Mouse (Mus musculus): ENCODE measurements around the gene Ly6g6e. TPM values are rescaled to one million over a fixed set of nuclear protein-coding genes. Genes with fewer than 3 reads are reported as not detected.
A peak's percentile ranks its signal among the peaks of the same experiment; 100 is the strongest.

The Ly6g6e gene
- polyA plus RNA-seq, 1 experiment from 2014 or later, result 1.3 TPM

GRCm38 (mm10) chr17:35063466-35063865, 13.2 kb upstream of the Ly6g6e start:
- Histone ChIP-seq H3K27me3 (ENCODE audit: insufficient read depth, low read length) (no peaks in the 10 kb centered on the region), H3K4me1 (replicated peaks; ENCODE audit: insufficient read depth, low read length) (peaks cover 18% of the 10 kb centered on the region), H3K36me3 (ENCODE audit: insufficient read depth, low read length) (peaks cover 6% of the 10 kb centered on the region; the same call in 1 of the 2 replicates), H3K4me2 (ENCODE audit: low read length) (no peak overlapping the region), H3K9me3 (replicated peaks; ENCODE audit: low read length) (no peaks in the 10 kb centered on the region), H3K4me3 (replicated peaks; ENCODE audit: low read depth, low read length) (no peak overlapping the region), H3K9ac (ENCODE audit: low read depth, low read length) (no peak overlapping the region), H3K27ac (no peak overlapping the region)
- DNase-seq (ENCODE audit: low spot score) (no peak), ATAC-seq (replicated peaks; ENCODE audit: low FRiP score, low read depth) (no peak)
- TF ChIP-seq CTCF (IDR thresholded peaks at IDR 0.05; ENCODE audit: low read depth), result no peak
- WGBS, result 86% methylated on average over 3 of the region's 3 CpGs

GRCm38 (mm10) chr17:35064378-35064877, 12.3 kb upstream of the Ly6g6e start:
- Histone ChIP-seq H3K27ac (peak overlapping the region; percentile 79), H3K9ac (ENCODE audit: low read depth, low read length) (peak overlapping the region; percentile 53; the same call in 1 of the 2 replicates), H3K4me1 (replicated peaks; ENCODE audit: insufficient read depth, low read length) (peaks cover 18% of the 10 kb centered on the region), H3K4me3 (replicated peaks; ENCODE audit: low read depth, low read length) (peak overlapping the region; percentile 36), H3K36me3 (ENCODE audit: insufficient read depth, low read length) (peaks cover 6% of the 10 kb centered on the region; the same call in 1 of the 2 replicates), H3K9me3 (replicated peaks; ENCODE audit: low read length) (no peaks in the 10 kb centered on the region), H3K4me2 (ENCODE audit: low read length) (peak overlapping the region; percentile 64), H3K27me3 (ENCODE audit: insufficient read depth, low read length) (no peaks in the 10 kb centered on the region)
- DNase-seq (ENCODE audit: low spot score), result peak; percentile 29
- WGBS, result 30% methylated on average over 10 of the region's 10 CpGs
- no peak for TF ChIP-seq CTCF (IDR thresholded peaks at IDR 0.05; ENCODE audit: low read depth)
- ATAC-seq (replicated peaks; ENCODE audit: low FRiP score, low read depth), result no peak; the same call in 1 of the 2 replicates

GRCm38 (mm10) chr17:35064951-35065947, 11.5 kb upstream of the Ly6g6e start, which contains the start of gene Ly6g6c:
Ly6g6c (plus strand) TSS chr17:35065388.
- H3K4me3 ChIP-seq (replicated peaks; ENCODE audit: low read depth, low read length), result peak within 1 kb of the TSS; percentile 36
- no peaks in the 10 kb centered on the region for H3K9me3 ChIP-seq (replicated peaks; ENCODE audit: low read length)
- H3K27me3 ChIP-seq (ENCODE audit: insufficient read depth, low read length), result no peaks in the 10 kb centered on the region
- peak within 1 kb of the TSS; percentile 64 for H3K4me2 ChIP-seq (ENCODE audit: low read length)
- H3K27ac ChIP-seq, result peak within 1 kb of the TSS; percentile 79
- WGBS, result 1% methylated on average over 48 of the region's 48 CpGs
- peaks cover 16% of the 10 kb centered on the region for H3K4me1 ChIP-seq (replicated peaks; ENCODE audit: insufficient read depth, low read length)
- peak within 1 kb of the TSS; percentile 53 for H3K9ac ChIP-seq (ENCODE audit: low read depth, low read length)
- 0 out of 2 replicates have a peak, but pooled peaks have one; percentile 24 for TF ChIP-seq CTCF (IDR thresholded peaks at IDR 0.05; ENCODE audit: low read depth)
- peak; percentile 89 for DNase-seq (ENCODE audit: low spot score)
- peaks cover 6% of the 10 kb centered on the region; the same call in 1 of the 2 replicates for H3K36me3 ChIP-seq (ENCODE audit: insufficient read depth, low read length)
- peak; percentile 54 for ATAC-seq (replicated peaks; ENCODE audit: low FRiP score, low read depth)

GRCm38 (mm10) chr17:35066084-35066483, 10.6 kb upstream of the Ly6g6e start, which contains the start of gene Mpig6b:
Mpig6b (minus strand) TSS chr17:35066184.
- WGBS, result 58% methylated on average over 10 of the region's 10 CpGs
- Histone ChIP-seq H3K9me3 (replicated peaks; ENCODE audit: low read length) (no peaks in the 10 kb centered on the region), H3K27ac (peak within 1 kb of the TSS; percentile 79; the same call in 1 of the 2 replicates), H3K4me1 (replicated peaks; ENCODE audit: insufficient read depth, low read length) (peaks cover 10% of the 10 kb centered on the region; the same call in 1 of the 2 replicates), H3K9ac (ENCODE audit: low read depth, low read length) (peak within 1 kb of the TSS; percentile 53), H3K4me2 (ENCODE audit: low read length) (peak within 1 kb of the TSS; percentile 64), H3K36me3 (ENCODE audit: insufficient read depth, low read length) (peaks cover 6% of the 10 kb centered on the region; the same call in 1 of the 2 replicates), H3K4me3 (replicated peaks; ENCODE audit: low read depth, low read length) (peak within 1 kb of the TSS; percentile 36), H3K27me3 (ENCODE audit: insufficient read depth, low read length) (no peaks in the 10 kb centered on the region)
- no peak for TF ChIP-seq CTCF (IDR thresholded peaks at IDR 0.05; ENCODE audit: low read depth)
- ATAC-seq (replicated peaks; ENCODE audit: low FRiP score, low read depth) (no peak), DNase-seq (ENCODE audit: low spot score) (no peak)

- Histone ChIP-seq H3K4me3 (replicated peaks; ENCODE audit: low read depth, low read length) (no peak overlapping the region), H3K36me3 (ENCODE audit: insufficient read depth, low read length) (no peaks in the 10 kb centered on the region), H3K4me1 (replicated peaks; ENCODE audit: insufficient read depth, low read length) (peaks cover 10% of the 10 kb centered on the region; the same call in 1 of the 2 replicates), H3K4me2 (ENCODE audit: low read length) (no peak overlapping the region), H3K9me3 (replicated peaks; ENCODE audit: low read length) (no peaks in the 10 kb centered on the region), H3K27me3 (ENCODE audit: insufficient read depth, low read length) (no peaks in the 10 kb centered on the region), H3K9ac (ENCODE audit: low read depth, low read length) (no peak overlapping the region), H3K27ac (no peak overlapping the region)
- 76% methylated on average over 17 of the region's 17 CpGs for WGBS
- DNase-seq (ENCODE audit: low spot score) (no peak), ATAC-seq (replicated peaks; ENCODE audit: low FRiP score, low read depth) (no peak)
- TF ChIP-seq CTCF (IDR thresholded peaks at IDR 0.05; ENCODE audit: low read depth), result no peak
These were observed 8.3 kb upstream of the Ly6g6e start for GRCm38 (mm10) chr17:35068213-35068914.
